Comparison of ENCODE assay signal across 8 mouse cellular contexts in the genomic region with DNA sequence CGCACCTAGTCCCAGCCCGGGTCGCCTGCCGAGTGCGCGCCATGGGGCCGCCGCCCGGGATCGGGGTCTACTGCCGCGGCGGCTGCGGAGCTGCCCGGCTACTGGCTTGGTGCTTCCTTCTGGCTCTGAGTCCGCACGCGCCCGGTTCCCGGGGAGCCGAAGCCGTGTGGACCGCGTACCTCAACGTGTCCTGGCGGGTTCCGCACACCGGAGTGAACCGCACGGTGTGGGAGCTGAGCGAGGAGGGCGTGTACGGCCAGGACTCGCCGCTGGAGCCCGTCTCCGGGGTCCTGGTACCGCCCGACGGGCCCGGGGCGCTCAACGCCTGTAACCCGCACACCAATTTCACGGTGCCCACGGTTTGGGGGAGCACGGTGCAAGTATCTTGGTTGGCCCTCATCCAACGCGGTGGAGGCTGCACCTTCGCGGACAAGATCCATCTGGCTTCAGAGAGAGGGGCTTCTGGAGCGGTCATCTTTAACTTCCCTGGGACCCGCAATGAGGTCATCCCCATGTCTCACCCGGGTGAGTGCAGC. TPM values are rescaled to one million over a fixed set of nuclear protein-coding genes. Genes with fewer than 3 reads are reported as not detected.
DNase-seq lines count a peak whose midpoint lies in the region; ATAC-seq lines count a peak whose summit lies in the region.

No protein-coding gene starts in this region.

- peak; percentile 5 for DNase-seq in adrenal gland, adult 8-10 months
- no peak for DNase-seq in adrenal gland, postnatal 14 days
- DNase-seq in right cerebral cortex, postnatal 10 days (ENCODE audit: low spot score in 2 of 2): peak; percentile 24 to 40
- DNase-seq in right cerebral cortex, adult 18-20 months: no peak
- peak; percentile 6 for DNase-seq in forelimb bud, embryonic 11.5 days (ENCODE audit: low read depth, low spot score)
- no peak for DNase-seq in B cell, adult 2 months

- no peak overlapping the region for H3K27ac ChIP-seq in limb, embryonic 12.5 days
- peak overlapping the region; percentile 63; the same call in 1 of the 2 replicates for H3K27ac ChIP-seq in midbrain, embryonic 15.5 days

- peak overlapping the region; percentile 57 for H3K4me3 ChIP-seq in limb, embryonic 12.5 days (replicated peaks)
- peak overlapping the region; percentile 67 for H3K4me3 ChIP-seq in midbrain, embryonic 15.5 days

- ATAC-seq in limb, embryonic 12.5 days (ENCODE audit: insufficient number of reproducible peaks, insufficient read depth, low FRiP score, low TSS enrichment, low read depth): peak; percentile 88
- peak; percentile 91 for ATAC-seq in midbrain, embryonic 15.5 days (replicated peaks)

- peak overlapping the region; percentile 65 for H3K4me2 ChIP-seq in limb, embryonic 12.5 days
- peak overlapping the region; percentile 68 for H3K4me2 ChIP-seq in midbrain, embryonic 15.5 days

- WGBS in limb, embryonic 12.5 days: 16% methylated on average over 46 of the region's 54 CpGs
- WGBS in midbrain, embryonic 15.5 days: 10% methylated on average over 48 of the region's 54 CpGs

- H3K36me3 ChIP-seq in limb, embryonic 12.5 days: no peaks in the 10 kb centered on the region
- no peaks in the 10 kb centered on the region for H3K36me3 ChIP-seq in midbrain, embryonic 15.5 days (replicated peaks)

- no peaks in the 10 kb centered on the region for H3K9me3 ChIP-seq in limb, embryonic 12.5 days
- no peaks in the 10 kb centered on the region for H3K9me3 ChIP-seq in midbrain, embryonic 15.5 days

- H3K9ac ChIP-seq in limb, embryonic 12.5 days (replicated peaks): peak overlapping the region; percentile 60
- H3K9ac ChIP-seq in midbrain, embryonic 15.5 days: peak overlapping the region; percentile 68

- H3K4me1 ChIP-seq in limb, embryonic 12.5 days (replicated peaks): no peaks in the 10 kb centered on the region
- no peaks in the 10 kb centered on the region for H3K4me1 ChIP-seq in midbrain, embryonic 15.5 days

- H3K27me3 ChIP-seq in limb, embryonic 12.5 days: peaks cover 31% of the 10 kb centered on the region
- H3K27me3 ChIP-seq in midbrain, embryonic 15.5 days (replicated peaks): peaks cover 10% of the 10 kb centered on the region

RNA-seq across cellular contexts. Expression of gene Rnf128, which starts 47.7 kb away (rescaled TPM):
- 10 to 100 TPM; 45.2 to 50.9 (median 47.4) TPM for total RNA-seq in adrenal gland, adult 8-10 months (2022)
- 20.1 and 31.2 TPM in 2 replicates for total RNA-seq in adrenal gland, postnatal 14 days (2021)
- 5.5 and 5.7 TPM in 2 replicates for polyA plus RNA-seq in limb, embryonic 12.5 days (2016; fragmentation: Nextera tagmentation; extraction: Ambion mirVana)
- 5.3 and 5.6 TPM in 2 replicates for polyA plus RNA-seq in midbrain, embryonic 15.5 days (2015; fragmentation: Nextera tagmentation; extraction: Ambion mirVana)

Comparison
In these comparisons a context has a peak if more than half of its experiments do, and no peak if none do; other contexts are left out.
1. DNase-seq: peak in adrenal gland, adult 8-10 months (single experiment), right cerebral cortex, postnatal 10 days (2 of 2) and forelimb bud, embryonic 11.5 days (single experiment); none in adrenal gland, postnatal 14 days (single experiment), right cerebral cortex, adult 18-20 months (single experiment) and B cell, adult 2 months (0 of 2).